Mouse (Mus musculus): ENCODE measurements at regions not wholly inside any gene's neighbourhood (a gene's known extent, or its start where the extent isn't known, plus 50 kb on each side); places are given as distances from the start of the nearest gene placed in this dataset.

DNA sequence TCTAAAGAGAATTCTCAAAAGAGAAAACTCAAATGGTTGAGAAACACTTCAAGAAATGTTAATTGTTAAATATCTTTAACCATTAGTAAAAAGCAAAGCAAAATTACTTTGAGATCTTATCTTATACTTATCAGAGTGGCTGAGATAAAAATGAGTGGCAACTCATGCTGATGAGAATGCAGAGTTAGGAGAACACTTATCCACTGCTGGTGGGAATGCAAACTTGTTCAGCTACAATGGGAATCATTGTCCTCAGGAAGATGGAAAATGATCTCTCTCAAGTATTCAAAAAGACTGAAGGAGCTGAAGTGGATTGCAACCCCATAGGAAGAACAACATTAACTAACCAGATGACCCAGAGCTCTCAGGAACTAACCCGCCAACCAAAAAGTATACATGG, 1393.6 kb downstream of the Trim52 start:
- Histone ChIP-seq H3K27ac (ENCODE audit: insufficient read depth, low read depth, low read length, poor library complexity, severe bottlenecking) (no peak overlapping the region), H3K4me1 (ENCODE audit: control insufficient read depth in 2 of 2, insufficient read depth in 2 of 2, low read length in 2 of 2, poor library complexity in 1 of 2) (no peaks in the 10 kb centered on the region), H3K4me3 (ENCODE audit: insufficient read depth in 1 of 2, low read depth in 1 of 2, low read length in 2 of 2, poor library complexity in 1 of 2, severe bottlenecking in 1 of 2) (no peak overlapping the region), H3K9me3 (ENCODE audit: control insufficient read depth, insufficient read depth, low read depth, low read length) (no peaks in the 10 kb centered on the region), H3K36me3 (ENCODE audit: control insufficient read depth, insufficient read depth, low read length, poor library complexity, severe bottlenecking) (no peaks in the 10 kb centered on the region), H3K9ac (ENCODE audit: insufficient read depth, low read depth, low read length, poor library complexity, severe bottlenecking) (no peak overlapping the region)
- DNase-seq (ENCODE audit: low read depth, low spot score) = no peak
- TF ChIP-seq MAFK (IDR thresholded peaks at IDR 0.05; ENCODE audit: insufficient read depth, low read depth, low read length) (no peak), CHD2 (IDR thresholded peaks at IDR 0.05; ENCODE audit: low read depth, low read length) (no peak), ZNF384 (IDR thresholded peaks at IDR 0.05; ENCODE audit: low read depth, low read length) (no peak), ZC3H11A (IDR thresholded peaks at IDR 0.05; ENCODE audit: borderline replicate concordance, low read depth, low read length) (no peak), HCFC1 (IDR thresholded peaks at IDR 0.05; ENCODE audit: borderline replicate concordance, insufficient read depth, low read length) (no peak)
- in situ Hi-C loops (cut with MboI; ENCODE audit: low sequenced_read_pairs in 2 of 2, unreplicated experiment in 2 of 2) = no loop called here

DNA sequence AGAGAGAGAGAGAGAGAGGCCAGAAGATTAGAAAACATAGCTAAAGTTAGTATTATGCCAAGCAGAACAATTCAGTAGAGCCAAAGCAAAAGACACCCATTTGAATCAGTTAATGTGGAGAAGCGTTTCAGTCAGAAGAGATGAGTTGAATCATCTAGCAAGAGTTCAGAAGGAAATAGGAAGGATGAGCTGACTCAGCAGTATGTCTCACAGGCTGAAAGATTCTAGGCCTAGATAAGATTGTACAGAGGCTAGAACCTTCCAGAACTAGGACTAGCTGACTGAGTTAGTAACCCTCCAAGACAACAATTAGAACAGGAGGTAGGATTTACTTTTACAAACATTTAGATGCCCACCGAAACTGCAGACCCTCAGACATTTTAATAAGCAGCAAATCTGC, 1395.7 kb downstream of the Trim52 start:
- DNase-seq (ENCODE audit: low read depth, low spot score) = no peak
- no peaks in the 10 kb centered on the region for H3K9me3 ChIP-seq (ENCODE audit: control insufficient read depth, insufficient read depth, low read depth, low read length)
- H3K36me3 ChIP-seq (ENCODE audit: control insufficient read depth, insufficient read depth, low read length, poor library complexity, severe bottlenecking) = no peaks in the 10 kb centered on the region
- in situ Hi-C loops (cut with MboI; ENCODE audit: low sequenced_read_pairs in 2 of 2, unreplicated experiment in 2 of 2) = no loop called here
- no peak overlapping the region for H3K27ac ChIP-seq (ENCODE audit: insufficient read depth, low read depth, low read length, poor library complexity, severe bottlenecking)
- H3K9ac ChIP-seq (ENCODE audit: insufficient read depth, low read depth, low read length, poor library complexity, severe bottlenecking) = no peak overlapping the region
- no peaks in the 10 kb centered on the region for H3K4me1 ChIP-seq (ENCODE audit: control insufficient read depth in 2 of 2, insufficient read depth in 2 of 2, low read length in 2 of 2, poor library complexity in 1 of 2)
- H3K4me3 ChIP-seq (ENCODE audit: insufficient read depth in 1 of 2, low read depth in 1 of 2, low read length in 2 of 2, poor library complexity in 1 of 2, severe bottlenecking in 1 of 2) = no peak overlapping the region
- TF ChIP-seq MAFK (IDR thresholded peaks at IDR 0.05; ENCODE audit: insufficient read depth, low read depth, low read length) = peak; percentile 72
- TF ChIP-seq ZNF384 (IDR thresholded peaks at IDR 0.05; ENCODE audit: low read depth, low read length) = no peak
- TF ChIP-seq CHD2 (IDR thresholded peaks at IDR 0.05; ENCODE audit: low read depth, low read length) = no peak
- no peak for TF ChIP-seq HCFC1 (IDR thresholded peaks at IDR 0.05; ENCODE audit: borderline replicate concordance, insufficient read depth, low read length)

All from ES-E14 (cell line).